Mouse (Mus musculus) hindbrain, embryonic 13.5 days (tissue): ENCODE measurements at regions not wholly inside any gene's neighbourhood (a gene's known extent, or its start where the extent isn't known, plus 50 kb on each side); places are given as distances from the start of the nearest gene placed in this dataset.

Experiments used
- ATAC-seq: fragments of 200-750 bp; cut with Nextera tagmentation; 2 replicates; pipeline ENCODE4 v1.8.0; 2017; ENCODE audit warnings: moderate TSS enrichment; ENCODE audit not compliant: low FRiP score
- H3K27ac ChIP-seq: fragments of 300-500 bp; sonication (generic); 2 replicates; pipeline ENCODE4 v1.5.1; 2015; ENCODE audit warnings: inconsistent platforms, mild to moderate bottlenecking, moderate library complexity
- H3K27me3 ChIP-seq: fragments of 300-500 bp; sonication (generic); 2 replicates; pipeline ENCODE4 v1.6.1; 2015; ENCODE audit warnings: mild to moderate bottlenecking, inconsistent platforms
- H3K36me3 ChIP-seq: fragments of 300-500 bp; sonication (generic); 2 replicates; pipeline ENCODE4 v1.6.1; 2015; ENCODE audit warnings: mild to moderate bottlenecking, inconsistent platforms
- H3K4me1 ChIP-seq: fragments of 300-500 bp; sonication (generic); replicated peaks from 2 replicates; pipeline ENCODE4 v1.6.1; 2015; ENCODE audit warnings: inconsistent platforms
- H3K4me2 ChIP-seq: fragments of 300-500 bp; sonication (generic); 2 replicates; pipeline ENCODE4 v1.6.1; 2015; ENCODE audit warnings: inconsistent platforms, mild to moderate bottlenecking, moderate library complexity
- H3K4me3 ChIP-seq: fragments of 300-500 bp; sonication (generic); 2 replicates; pipeline ENCODE4 v1.5.1; 2015; ENCODE audit warnings: mild to moderate bottlenecking, inconsistent platforms
- H3K9ac ChIP-seq: fragments of 300-500 bp; sonication (generic); 2 replicates; pipeline ENCODE4 v1.6.1; 2015; ENCODE audit warnings: mild to moderate bottlenecking, inconsistent platforms
- H3K9me3 ChIP-seq: fragments of 300-500 bp; sonication (generic); 2 replicates; pipeline ENCODE4 v1.6.1; 2016; ENCODE audit warnings: inconsistent platforms
- WGBS: fragments of 180-500 bp; shearing (Covaris S2); methylation state at CpG from one replicate; pipeline ENCODE4 v1.1.7; 2015; 5-methylcytosine and 5-hydroxymethylcytosine counted together

GRCm38 (mm10) chr8:17782650-17783049 is 1195.4 kb downstream of the Defb40 start:
- H3K4me2 ChIP-seq: no peak overlapping the region
- no peak overlapping the region for H3K4me3 ChIP-seq
- ATAC-seq: no peak; the same call in 1 of the 2 replicates
- H3K27ac ChIP-seq: no peak overlapping the region
- H3K9ac ChIP-seq: no peak overlapping the region
- no peaks in the 10 kb centered on the region for H3K27me3 ChIP-seq
- H3K4me1 ChIP-seq: no peaks in the 10 kb centered on the region
- H3K36me3 ChIP-seq: no peaks in the 10 kb centered on the region
- WGBS: 40% methylated on average over 1 of the region's 1 CpGs
- H3K9me3 ChIP-seq: no peaks in the 10 kb centered on the region

GRCm38 (mm10) chr8:17781559-17782283 is 1196.3 kb downstream of the Defb40 start:
- WGBS: 70% methylated on average over 2 of the region's 2 CpGs

DNA sequence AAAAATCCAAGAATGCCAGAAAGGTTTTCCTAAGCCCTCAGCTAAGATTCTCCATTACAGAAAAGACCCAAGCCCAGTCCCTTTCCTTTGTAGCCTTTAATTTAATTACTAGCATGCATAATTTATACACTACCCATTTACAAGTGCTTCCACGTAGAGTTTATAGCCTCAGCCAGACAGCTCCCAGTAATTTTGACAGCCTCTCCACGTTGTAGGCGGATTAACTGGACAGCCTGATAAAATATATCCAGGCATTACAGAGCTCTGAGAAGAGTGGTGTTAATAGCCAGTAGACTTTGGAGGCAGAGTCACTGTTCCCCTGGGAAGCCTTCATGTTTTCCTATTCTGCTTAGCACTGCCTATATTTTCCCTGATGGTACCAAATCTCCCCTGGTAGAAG is 1202.6 kb downstream of the Defb40 start:
- no peaks in the 10 kb centered on the region for H3K36me3 ChIP-seq
- H3K27ac ChIP-seq: no peak overlapping the region
- H3K4me1 ChIP-seq: 0 out of 2 replicates have a peak, but pooled peaks cover 4% of the 10 kb centered on the region
- no peak overlapping the region for H3K4me2 ChIP-seq
- no peak overlapping the region for H3K4me3 ChIP-seq
- H3K9me3 ChIP-seq: no peaks in the 10 kb centered on the region
- ATAC-seq: no peak
- H3K27me3 ChIP-seq: no peaks in the 10 kb centered on the region
- WGBS: 34% methylated on average over 3 of the region's 3 CpGs
- H3K9ac ChIP-seq: no peak overlapping the region

More at GRCm38 (mm10) chr8:17781559-17782283, 1196.3 kb downstream of the Defb40 start:
- Histone ChIP-seq H3K9me3 (no peaks in the 10 kb centered on the region), H3K4me3 (no peak overlapping the region), H3K4me2 (no peak overlapping the region), H3K9ac (no peak overlapping the region), H3K27ac (no peak overlapping the region), H3K36me3 (no peaks in the 10 kb centered on the region), H3K4me1 (no peaks in the 10 kb centered on the region), H3K27me3 (no peaks in the 10 kb centered on the region)
- 0 out of 2 replicates have a peak, but pooled peaks have one; percentile 32 for ATAC-seq

GRCm38 (mm10) chr8:17773311-17773710 is 1204.7 kb downstream of the Defb40 start:
- Histone ChIP-seq H3K4me3 (no peak overlapping the region), H3K4me1 (0 out of 2 replicates have a peak, but pooled peaks cover 4% of the 10 kb centered on the region), H3K27me3 (no peaks in the 10 kb centered on the region), H3K36me3 (no peaks in the 10 kb centered on the region), H3K9me3 (no peaks in the 10 kb centered on the region), H3K27ac (no peak overlapping the region), H3K4me2 (no peak overlapping the region), H3K9ac (no peak overlapping the region)
- no peak for ATAC-seq
- WGBS: 80% methylated on average over 1 of the region's 1 CpGs

DNA sequence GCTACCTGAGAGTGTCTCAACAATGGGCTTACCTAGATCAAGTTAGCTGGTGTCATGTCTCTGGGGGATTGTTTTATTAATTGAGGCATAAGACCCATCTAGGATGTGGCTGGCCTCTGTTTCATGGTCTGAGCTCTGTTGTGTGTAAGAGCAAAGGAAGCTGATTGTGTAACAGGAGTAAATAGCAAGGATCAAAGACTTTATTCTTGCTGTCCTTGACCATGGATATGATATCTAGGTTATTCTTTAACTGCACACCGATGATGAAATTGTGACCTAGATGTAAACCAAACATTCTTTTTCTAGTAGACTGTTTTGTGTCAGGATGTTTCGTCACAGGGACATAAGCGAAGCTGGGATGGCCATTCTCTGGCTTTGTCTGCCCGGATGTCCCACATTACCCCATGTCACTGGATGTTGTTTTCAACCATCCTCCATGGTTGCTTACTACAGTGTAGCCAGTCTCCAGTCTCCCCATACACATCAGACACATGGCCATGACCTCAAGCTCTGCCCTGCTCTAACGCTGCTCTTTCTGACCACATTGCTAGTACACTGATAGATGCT is 1210.5 kb downstream of the Defb40 start:
- 95% methylated on average over 5 of the region's 5 CpGs for WGBS
- H3K4me1 ChIP-seq: no peaks in the 10 kb centered on the region
- ATAC-seq: no peak

GRCm38 (mm10) chr8:17724672-17725071 is 1253.4 kb downstream of the Defb40 start:
- Histone ChIP-seq H3K4me2 (no peak overlapping the region), H3K9ac (no peak overlapping the region), H3K4me3 (no peak overlapping the region), H3K36me3 (no peaks in the 10 kb centered on the region), H3K27me3 (no peaks in the 10 kb centered on the region), H3K9me3 (no peaks in the 10 kb centered on the region), H3K4me1 (no peaks in the 10 kb centered on the region), H3K27ac (no peak overlapping the region)
- WGBS: 80% methylated on average over 3 of the region's 3 CpGs
- no peak for ATAC-seq

More for the DNA sequence above, 1210.5 kb downstream of the Defb40 start:
- H3K27ac ChIP-seq: no peak overlapping the region
- H3K4me3 ChIP-seq: no peak overlapping the region
- H3K9ac ChIP-seq: no peak overlapping the region
- no peaks in the 10 kb centered on the region for H3K36me3 ChIP-seq
- H3K9me3 ChIP-seq: no peaks in the 10 kb centered on the region
- H3K27me3 ChIP-seq: no peaks in the 10 kb centered on the region
- H3K4me2 ChIP-seq: no peak overlapping the region

DNA sequence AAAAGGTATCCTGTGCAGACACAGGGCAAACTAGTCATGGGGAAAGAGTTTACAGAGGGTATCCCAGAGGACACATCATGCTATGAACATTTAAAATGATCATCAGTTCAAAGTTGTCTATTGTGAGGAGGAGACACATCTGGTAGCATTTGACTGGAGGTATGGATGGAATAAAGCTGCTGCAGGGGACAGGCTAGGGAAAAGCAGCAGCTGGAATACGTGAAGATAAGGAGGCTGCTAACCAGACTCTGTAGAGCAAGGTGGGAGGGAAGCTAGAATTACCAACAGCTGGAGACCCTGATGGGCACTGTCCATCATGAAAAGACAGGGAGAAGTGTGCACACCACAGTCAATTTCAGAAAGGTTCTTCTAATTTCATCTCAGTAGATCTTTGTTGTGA is 1268.9 kb downstream of the Defb40 start:
- Histone ChIP-seq H3K27ac (no peak overlapping the region), H3K9me3 (no peaks in the 10 kb centered on the region), H3K4me3 (no peak overlapping the region), H3K9ac (no peak overlapping the region), H3K4me2 (no peak overlapping the region), H3K4me1 (no peaks in the 10 kb centered on the region), H3K27me3 (no peaks in the 10 kb centered on the region), H3K36me3 (no peaks in the 10 kb centered on the region)
- ATAC-seq: no peak
- WGBS: 74% methylated on average over 1 of the region's 1 CpGs

- Histone ChIP-seq H3K9ac (no peak overlapping the region), H3K27me3 (no peaks in the 10 kb centered on the region), H3K9me3 (no peaks in the 10 kb centered on the region), H3K27ac (no peak overlapping the region), H3K36me3 (no peaks in the 10 kb centered on the region), H3K4me2 (no peak overlapping the region), H3K4me3 (no peak overlapping the region), H3K4me1 (no peaks in the 10 kb centered on the region)
- ATAC-seq: no peak
- WGBS: 85% methylated on average over 4 of the region's 4 CpGs
Observed at GRCm38 (mm10) chr8:17708409-17708808, 1269.6 kb downstream of the Defb40 start.

DNA sequence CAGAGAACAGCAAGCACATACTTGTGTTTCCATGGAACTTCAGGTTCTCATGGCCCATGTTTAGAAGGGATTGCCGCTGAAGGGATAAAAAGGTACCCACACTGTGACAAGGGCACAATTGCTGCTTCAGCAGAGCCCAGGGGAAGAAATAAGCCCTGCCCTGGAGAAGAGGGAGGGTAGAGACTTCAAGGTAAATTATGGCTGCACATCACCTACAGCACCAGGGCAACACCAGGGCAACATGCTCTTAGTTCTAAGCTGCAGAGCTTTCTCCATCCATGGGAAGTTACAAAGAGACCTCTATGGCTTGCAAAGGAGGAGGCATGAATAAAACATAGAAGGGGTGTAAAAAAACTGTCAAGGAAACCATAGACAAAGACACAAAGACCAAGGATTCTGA is 1273.8 kb downstream of the Defb40 start:
- H3K4me2 ChIP-seq: no peak overlapping the region
- no peak for ATAC-seq
- WGBS: 68% methylated on average over 1 of the region's 1 CpGs

DNA sequence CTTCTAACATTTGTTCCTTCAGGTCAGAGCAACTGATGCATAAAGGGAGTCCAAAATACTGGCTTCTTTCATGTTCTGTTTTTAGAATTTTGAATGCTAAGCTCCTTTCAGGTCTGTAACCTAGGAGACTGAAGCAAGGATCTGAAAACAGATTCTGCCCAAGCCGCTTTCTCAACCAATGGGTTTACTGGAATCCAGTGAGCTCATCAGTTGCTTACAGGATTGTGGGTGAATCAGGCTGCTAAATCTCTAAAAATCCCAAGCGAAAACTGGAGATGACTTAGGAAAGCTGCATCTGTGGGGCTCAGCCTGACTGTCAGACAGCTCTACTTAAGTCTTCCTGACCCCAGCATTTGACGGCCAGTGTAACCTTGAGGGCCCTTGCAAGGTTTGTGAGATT is 1277.7 kb downstream of the Defb40 start:
- WGBS: 74% methylated on average over 3 of the region's 3 CpGs

More for the DNA sequence above, 1273.8 kb downstream of the Defb40 start:
- Histone ChIP-seq H3K27me3 (no peaks in the 10 kb centered on the region), H3K36me3 (no peaks in the 10 kb centered on the region), H3K9me3 (no peaks in the 10 kb centered on the region), H3K27ac (no peak overlapping the region), H3K4me1 (no peaks in the 10 kb centered on the region), H3K4me3 (no peak overlapping the region), H3K9ac (no peak overlapping the region)

GRCm38 (mm10) chr8:17690074-17690848 is 1287.8 kb downstream of the Defb40 start:
- WGBS: 80% methylated on average over 4 of the region's 4 CpGs
- H3K36me3 ChIP-seq: no peaks in the 10 kb centered on the region
- no peak overlapping the region for H3K9ac ChIP-seq
- no peaks in the 10 kb centered on the region for H3K4me1 ChIP-seq
- H3K27me3 ChIP-seq: no peaks in the 10 kb centered on the region
- H3K9me3 ChIP-seq: no peaks in the 10 kb centered on the region
- no peak for ATAC-seq
- no peak overlapping the region for H3K27ac ChIP-seq
- H3K4me3 ChIP-seq: no peak overlapping the region
- H3K4me2 ChIP-seq: no peak overlapping the region

More for the DNA sequence above, 1277.7 kb downstream of the Defb40 start:
- Histone ChIP-seq H3K9me3 (no peaks in the 10 kb centered on the region), H3K4me2 (no peak overlapping the region), H3K27me3 (no peaks in the 10 kb centered on the region), H3K27ac (no peak overlapping the region), H3K4me1 (no peaks in the 10 kb centered on the region), H3K9ac (no peak overlapping the region), H3K36me3 (no peaks in the 10 kb centered on the region), H3K4me3 (no peak overlapping the region)
- ATAC-seq: no peak

DNA sequence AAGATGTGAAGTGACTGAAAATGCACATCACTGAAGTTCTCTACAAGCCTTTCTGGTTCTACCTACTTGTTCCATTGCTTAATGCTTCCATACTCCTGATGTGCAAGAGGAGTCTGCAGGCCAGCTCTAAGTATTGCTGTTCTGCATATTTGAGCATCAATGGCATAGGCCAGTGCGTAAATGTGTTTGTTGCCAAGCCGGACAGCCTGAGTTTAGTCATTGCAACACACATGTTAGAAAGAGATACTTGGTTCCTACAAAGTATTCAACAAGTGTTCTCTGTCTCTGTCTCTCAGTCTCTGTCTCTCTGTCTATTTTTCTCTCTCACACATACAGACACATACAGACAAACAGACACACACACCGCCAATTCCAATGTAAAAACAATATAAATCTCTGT is 1288.4 kb downstream of the Defb40 start:
- ATAC-seq: no peak
- no peak overlapping the region for H3K4me3 ChIP-seq
- no peaks in the 10 kb centered on the region for H3K9me3 ChIP-seq
- no peak overlapping the region for H3K9ac ChIP-seq
- H3K4me1 ChIP-seq: no peaks in the 10 kb centered on the region
- H3K27me3 ChIP-seq: no peaks in the 10 kb centered on the region
- no peak overlapping the region for H3K27ac ChIP-seq
- 98% methylated on average over 3 of the region's 3 CpGs for WGBS
- no peaks in the 10 kb centered on the region for H3K36me3 ChIP-seq
- no peak overlapping the region for H3K4me2 ChIP-seq
